Mouse (Mus musculus): ENCODE results near the gene Pde4dip. TPM values are rescaled to one million over a fixed set of nuclear protein-coding genes. Genes with fewer than 3 reads are reported as not detected.
A peak's percentile ranks its signal among the peaks of the same experiment; 100 is the strongest.

Gene Pde4dip
- polyA plus RNA-seq, 2 experiments = 4.0 to 6.7 TPM

DNA sequence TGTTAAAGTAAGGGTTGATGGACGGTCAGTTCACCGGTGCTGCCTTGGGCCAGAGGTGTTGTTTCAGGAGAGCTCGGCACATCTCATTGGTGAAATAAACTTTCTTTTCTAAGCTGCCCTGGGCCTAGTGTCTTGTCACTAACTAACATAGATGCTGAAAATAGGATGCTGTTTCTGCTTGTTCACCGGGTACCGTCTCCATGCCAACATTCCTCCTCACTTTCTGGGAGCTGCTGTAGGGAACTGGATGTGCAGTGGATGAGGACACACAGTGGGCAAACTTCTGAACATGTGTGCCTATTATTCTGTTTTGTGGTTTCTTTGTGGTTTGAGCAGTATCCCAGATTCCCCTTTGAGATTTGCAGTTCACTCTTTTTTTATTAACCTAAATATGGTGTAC lies 6.9 kb downstream of the Pde4dip start:
- H3K4me3 ChIP-seq (ENCODE audit: insufficient read depth in 1 of 2, low read depth in 2 of 2, low read length in 2 of 2) = no peak overlapping the region
- H3K9ac ChIP-seq (replicated peaks) = no peak overlapping the region
- no peak for DNase-seq (ENCODE audit: low read depth in 3 of 3, low spot score in 3 of 3)
- WGBS (ENCODE audit: insufficient replicate concordance) = 78% methylated on average over 5 of the region's 5 CpGs
- no peaks in the 10 kb centered on the region for H3K9me3 ChIP-seq (ENCODE audit: control insufficient read depth, low read length)
- no peaks in the 10 kb centered on the region for H3K36me3 ChIP-seq (replicated peaks; ENCODE audit: control insufficient read depth, insufficient read depth, low read depth)
- TF ChIP-seq CTCF (IDR thresholded peaks at IDR 0.05; ENCODE audit: low read depth) (no peak), EP300 (IDR thresholded peaks at IDR 0.05; ENCODE audit: low read depth) (no peak)
- H3K4me1 ChIP-seq (replicated peaks; ENCODE audit: control insufficient read depth in 2 of 2, insufficient read depth in 2 of 2, low read length in 1 of 2) = no peaks in the 10 kb centered on the region
- no peak for ATAC-seq (ENCODE audit: insufficient read depth)
- H3K27me3 ChIP-seq (ENCODE audit: control insufficient read depth, insufficient read depth, low read length) = no peaks in the 10 kb centered on the region
- no peak overlapping the region for H3K4me2 ChIP-seq (ENCODE audit: low read depth)
- H3K27ac ChIP-seq = no peak overlapping the region

DNA sequence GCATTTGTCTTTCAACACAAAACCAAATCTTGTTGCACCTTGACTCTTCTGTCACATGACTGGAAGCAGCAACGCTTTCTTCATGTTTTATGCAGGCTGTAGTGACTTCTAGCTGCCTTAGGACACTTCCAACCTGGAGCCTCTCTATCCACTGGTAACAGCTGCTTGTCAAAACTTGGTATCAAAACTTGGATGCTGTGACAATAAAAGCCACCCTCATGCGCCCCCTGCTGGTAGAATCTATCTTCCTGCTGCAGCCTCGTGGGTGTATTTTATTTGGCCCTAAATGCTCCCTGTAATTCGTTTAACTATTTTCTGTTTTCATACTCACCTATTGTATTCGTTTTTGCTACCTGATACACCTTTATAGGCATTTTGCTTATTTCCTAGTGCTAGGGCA lies 9.3 kb downstream of the Pde4dip start:
- H3K36me3 ChIP-seq (replicated peaks; ENCODE audit: control insufficient read depth, insufficient read depth, low read depth) = no peaks in the 10 kb centered on the region
- ATAC-seq (ENCODE audit: insufficient read depth) (no peak), DNase-seq (ENCODE audit: low read depth in 3 of 3, low spot score in 3 of 3) (peak in 2 of 3 experiments; percentile 13 to 22)
- no peak overlapping the region for H3K27ac ChIP-seq
- H3K9me3 ChIP-seq (ENCODE audit: control insufficient read depth, low read length) = no peaks in the 10 kb centered on the region
- H3K4me1 ChIP-seq (replicated peaks; ENCODE audit: control insufficient read depth in 2 of 2, insufficient read depth in 2 of 2, low read length in 1 of 2) = no peaks in the 10 kb centered on the region
- no peak overlapping the region for H3K4me2 ChIP-seq (ENCODE audit: low read depth)
- H3K4me3 ChIP-seq (ENCODE audit: insufficient read depth in 1 of 2, low read depth in 2 of 2, low read length in 2 of 2) = no peak overlapping the region
- H3K27me3 ChIP-seq (ENCODE audit: control insufficient read depth, insufficient read depth, low read length) = no peaks in the 10 kb centered on the region
- whole genome bisulfite sequencing (ENCODE audit: insufficient replicate concordance) = 9% methylated on average over 5 of the region's 5 CpGs
- H3K9ac ChIP-seq (replicated peaks) = no peak overlapping the region
- TF ChIP-seq CTCF (IDR thresholded peaks at IDR 0.05; ENCODE audit: low read depth) = peak; percentile 82
- TF ChIP-seq EP300 (IDR thresholded peaks at IDR 0.05; ENCODE audit: low read depth) = no peak

DNA sequence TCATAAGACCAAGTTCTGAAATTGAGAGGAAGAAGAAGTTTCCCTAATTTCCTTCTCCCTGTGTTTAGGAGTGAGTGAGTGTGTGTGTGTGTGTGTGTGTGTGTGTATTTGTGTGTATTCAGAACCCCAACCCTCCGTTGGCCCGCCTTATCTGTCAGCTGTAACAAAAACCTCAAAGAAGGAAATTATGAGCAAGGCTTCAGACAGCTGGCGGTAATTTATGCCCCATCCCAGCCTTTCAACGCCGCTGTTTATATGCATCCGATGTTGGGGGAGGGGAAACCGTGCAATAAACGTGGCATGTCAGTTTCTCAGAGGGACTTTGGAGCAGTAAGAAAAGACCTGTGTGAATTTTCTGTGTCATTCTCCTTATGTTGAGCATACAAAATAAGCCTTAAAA lies 12.2 kb downstream of the Pde4dip start:
- Histone ChIP-seq H3K4me2 (ENCODE audit: low read depth) (no peak overlapping the region), H3K4me3 (ENCODE audit: insufficient read depth in 1 of 2, low read depth in 2 of 2, low read length in 2 of 2) (no peak overlapping the region), H3K9me3 (ENCODE audit: control insufficient read depth, low read length) (no peaks in the 10 kb centered on the region), H3K27ac (no peak overlapping the region), H3K4me1 (replicated peaks; ENCODE audit: control insufficient read depth in 2 of 2, insufficient read depth in 2 of 2, low read length in 1 of 2) (no peaks in the 10 kb centered on the region), H3K36me3 (replicated peaks; ENCODE audit: control insufficient read depth, insufficient read depth, low read depth) (no peaks in the 10 kb centered on the region), H3K27me3 (ENCODE audit: control insufficient read depth, insufficient read depth, low read length) (no peaks in the 10 kb centered on the region), H3K9ac (replicated peaks) (no peak overlapping the region)
- WGBS (ENCODE audit: insufficient replicate concordance) = 19% methylated on average over 8 of the region's 8 CpGs
- ATAC-seq (ENCODE audit: insufficient read depth) (no peak), DNase-seq (ENCODE audit: low read depth in 3 of 3, low spot score in 3 of 3) (no peak)
- TF ChIP-seq EP300 (IDR thresholded peaks at IDR 0.05; ENCODE audit: low read depth) (no peak), CTCF (IDR thresholded peaks at IDR 0.05; ENCODE audit: low read depth) (no peak)

DNA sequence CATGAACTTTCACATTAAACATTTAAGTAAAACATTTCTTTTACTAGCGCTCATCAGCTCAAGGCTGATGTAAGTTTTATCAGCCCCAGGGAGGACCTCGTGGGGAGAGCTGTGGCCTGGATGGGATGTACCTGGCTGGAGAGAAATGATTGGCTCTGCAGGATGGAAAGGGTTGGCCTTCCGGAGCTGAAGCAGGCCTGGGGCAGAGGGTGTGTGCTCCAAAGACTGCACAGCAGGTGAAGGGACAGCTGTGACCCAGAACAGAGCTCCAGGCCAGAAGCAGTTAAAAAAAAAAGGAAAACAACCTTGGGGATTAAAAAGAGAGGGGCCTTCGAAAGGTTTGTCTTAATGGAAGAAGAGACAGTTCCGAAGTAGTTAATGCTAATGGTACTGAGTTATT lies 13.7 kb downstream of the Pde4dip start:
- no peaks in the 10 kb centered on the region for H3K27me3 ChIP-seq (ENCODE audit: control insufficient read depth, insufficient read depth, low read length)
- no peak overlapping the region for H3K27ac ChIP-seq
- DNase-seq (ENCODE audit: low read depth in 3 of 3, low spot score in 3 of 3) (no peak), ATAC-seq (ENCODE audit: insufficient read depth) (no peak)
- no peaks in the 10 kb centered on the region for H3K4me1 ChIP-seq (replicated peaks; ENCODE audit: control insufficient read depth in 2 of 2, insufficient read depth in 2 of 2, low read length in 1 of 2)
- WGBS (ENCODE audit: insufficient replicate concordance) = 48% methylated on average over 5 of the region's 5 CpGs
- H3K36me3 ChIP-seq (replicated peaks; ENCODE audit: control insufficient read depth, insufficient read depth, low read depth) = no peaks in the 10 kb centered on the region
- H3K9ac ChIP-seq (replicated peaks) = no peak overlapping the region
- no peak overlapping the region for H3K4me3 ChIP-seq (ENCODE audit: insufficient read depth in 1 of 2, low read depth in 2 of 2, low read length in 2 of 2)
- H3K4me2 ChIP-seq (ENCODE audit: low read depth) = no peak overlapping the region
- TF ChIP-seq CTCF (IDR thresholded peaks at IDR 0.05; ENCODE audit: low read depth) (no peak), EP300 (IDR thresholded peaks at IDR 0.05; ENCODE audit: low read depth) (no peak)
- no peaks in the 10 kb centered on the region for H3K9me3 ChIP-seq (ENCODE audit: control insufficient read depth, low read length)

DNA sequence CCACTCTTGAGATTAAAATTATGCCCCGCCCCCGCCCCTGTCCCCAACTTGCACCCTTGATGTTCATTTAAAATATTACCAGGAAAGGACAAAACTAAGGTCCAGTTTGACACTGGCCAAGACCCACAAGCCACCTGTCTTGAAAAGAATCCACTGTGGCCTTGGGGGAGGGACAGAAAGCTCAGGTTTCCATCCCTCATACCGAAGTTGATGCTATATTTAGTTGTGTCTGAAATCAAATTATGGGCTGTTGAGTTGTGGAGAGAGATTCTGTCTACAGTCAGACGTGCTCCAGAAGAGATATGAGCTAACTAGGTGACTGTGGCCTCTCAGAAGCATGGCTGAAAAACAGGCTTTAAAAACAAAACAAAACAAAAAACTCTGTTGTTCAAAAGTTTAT lies 18.8 kb downstream of the Pde4dip start:
- H3K4me3 ChIP-seq (ENCODE audit: insufficient read depth in 1 of 2, low read depth in 2 of 2, low read length in 2 of 2) = no peak overlapping the region
- ATAC-seq (ENCODE audit: insufficient read depth) = no peak
- no peak for DNase-seq (ENCODE audit: low read depth in 3 of 3, low spot score in 3 of 3)

More for the DNA sequence above, 18.8 kb downstream of the Pde4dip start:
- no peak overlapping the region for H3K4me2 ChIP-seq (ENCODE audit: low read depth)
- no peaks in the 10 kb centered on the region for H3K36me3 ChIP-seq (replicated peaks; ENCODE audit: control insufficient read depth, insufficient read depth, low read depth)
- 44% methylated on average over 4 of the region's 4 CpGs for WGBS (ENCODE audit: insufficient replicate concordance)
- no peaks in the 10 kb centered on the region for H3K4me1 ChIP-seq (replicated peaks; ENCODE audit: control insufficient read depth in 2 of 2, insufficient read depth in 2 of 2, low read length in 1 of 2)
- H3K27me3 ChIP-seq (ENCODE audit: control insufficient read depth, insufficient read depth, low read length) = peaks cover 16% of the 10 kb centered on the region
- TF ChIP-seq EP300 (IDR thresholded peaks at IDR 0.05; ENCODE audit: low read depth) (no peak), CTCF (IDR thresholded peaks at IDR 0.05; ENCODE audit: low read depth) (no peak)
- no peak overlapping the region for H3K27ac ChIP-seq
- no peaks in the 10 kb centered on the region for H3K9me3 ChIP-seq (ENCODE audit: control insufficient read depth, low read length)
- H3K9ac ChIP-seq (replicated peaks) = no peak overlapping the region
